Mouse (Mus musculus): ENCODE measurements around the gene Gabra5. TPM values are rescaled to one million over a fixed set of nuclear protein-coding genes. Genes with fewer than 3 reads are reported as not detected.

Gene Gabra5
- total RNA-seq (2021): not detected
- long read RNA-seq, experiment 1: 0 reads
- long read RNA-seq, experiment 2: 0 reads

DNA sequence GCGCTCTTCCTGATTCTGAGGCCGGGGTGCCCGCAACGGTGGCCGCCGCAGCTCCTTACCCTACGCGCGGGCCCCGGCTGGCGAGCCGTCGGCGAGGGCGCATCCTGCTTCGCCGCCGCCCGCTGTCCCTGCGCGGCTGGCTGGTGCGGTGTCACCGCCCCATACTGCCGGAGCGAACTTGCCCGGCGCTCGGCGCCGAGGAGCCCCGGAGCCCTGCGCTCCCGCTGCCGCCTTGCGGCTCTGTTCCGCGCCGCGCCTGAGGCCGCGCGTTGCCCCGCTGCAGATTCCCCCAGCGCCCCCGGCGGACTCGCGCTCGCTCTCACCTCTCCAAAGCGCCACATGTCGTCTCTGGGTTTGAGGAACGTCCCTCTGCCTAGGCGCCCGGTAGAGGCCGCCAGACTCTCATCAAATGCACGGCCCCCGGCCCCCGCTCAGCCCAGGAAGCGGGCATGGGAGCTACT lies at the start of gene Gabra5:
Gene Gabra5 (minus strand): TSS at position 379 of the 461 bp plus-strand sequence.
- DNase-seq (ENCODE audit: low spot score in 2 of 2): no peak

GRCm38 (mm10) chr7:57538565-57538964 lies 28.7 kb upstream of the Gabra5 start:
- DNase-seq (ENCODE audit: low spot score in 2 of 2): no peak

DNA sequence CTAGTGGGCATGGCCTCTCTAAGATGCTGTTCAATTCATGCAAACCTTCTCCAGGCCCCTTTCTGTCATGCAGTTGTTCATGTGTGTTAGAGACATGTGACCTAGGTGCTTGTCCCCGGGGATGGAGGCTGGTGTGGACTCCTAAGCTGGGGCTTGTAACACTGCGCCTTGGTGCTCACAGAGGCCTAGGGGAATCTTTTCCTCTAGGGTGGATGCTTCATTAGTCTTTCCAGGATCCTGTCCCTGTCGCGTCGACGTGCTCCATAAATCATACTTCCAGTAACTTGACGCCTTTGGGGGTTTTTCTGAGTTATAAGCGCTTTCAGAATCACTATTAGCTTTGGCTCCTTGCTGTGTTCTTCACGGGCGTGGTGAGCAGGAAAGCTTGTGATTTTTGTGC lies 22.8 kb upstream of the Gabra5 start:
- no peak for DNase-seq (ENCODE audit: low spot score in 2 of 2)

GRCm38 (mm10) chr7:57529954-57530353 lies 20.1 kb upstream of the Gabra5 start:
- DNase-seq (ENCODE audit: low spot score in 2 of 2): no peak

GRCm38 (mm10) chr7:57529451-57529850 lies 19.6 kb upstream of the Gabra5 start:
- no peak for DNase-seq (ENCODE audit: low spot score in 2 of 2)

GRCm38 (mm10) chr7:57512955-57513354 lies 3.1 kb upstream of the Gabra5 start:
- DNase-seq (ENCODE audit: low spot score in 2 of 2): no peak

DNA sequence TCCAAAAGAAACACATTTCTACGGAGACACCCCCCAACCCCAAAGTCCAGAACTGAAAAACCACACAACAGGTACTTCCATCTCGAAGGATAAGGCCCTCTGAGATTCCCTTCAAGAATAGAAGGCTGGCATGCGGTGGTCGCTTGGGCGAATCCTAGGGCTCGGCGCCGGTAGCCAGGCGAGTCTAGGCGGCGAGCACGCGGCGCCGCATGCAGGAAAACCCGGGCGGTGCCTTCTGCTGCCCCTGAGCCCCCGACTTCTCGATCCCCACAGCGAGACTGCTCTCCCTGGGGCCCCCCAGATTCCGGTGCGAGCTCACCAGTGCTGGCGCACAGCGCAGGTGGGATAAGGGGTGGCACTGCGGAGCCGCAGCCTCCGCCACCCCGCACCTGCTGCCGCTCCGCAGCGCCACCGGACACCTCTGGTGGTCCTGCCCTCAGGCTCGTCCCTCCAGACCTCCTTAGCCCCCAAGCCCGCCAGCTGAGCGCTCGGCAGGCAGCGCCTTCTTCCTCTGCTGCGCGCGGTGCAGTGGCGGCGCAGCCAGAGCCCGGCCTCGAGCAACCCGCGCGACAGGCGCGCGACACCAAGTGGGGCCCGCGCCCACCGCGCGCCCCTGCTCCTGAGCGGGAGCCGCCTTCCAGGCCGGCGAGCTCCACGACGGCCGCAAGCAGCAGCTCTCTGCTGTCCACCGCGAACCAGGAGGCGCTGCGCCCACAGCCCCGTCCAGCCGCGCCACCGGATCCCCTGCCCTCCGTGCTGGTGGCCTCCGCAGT lies 813 bp downstream of the Gabra5 start:
- DNase-seq (ENCODE audit: low spot score in 2 of 2): peak in 1 of 2 experiments; percentile 8

- no peak for DNase-seq (ENCODE audit: low spot score in 2 of 2)
Observed at GRCm38 (mm10) chr7:57502809-57503208, 7.0 kb downstream of the Gabra5 start.

DNA sequence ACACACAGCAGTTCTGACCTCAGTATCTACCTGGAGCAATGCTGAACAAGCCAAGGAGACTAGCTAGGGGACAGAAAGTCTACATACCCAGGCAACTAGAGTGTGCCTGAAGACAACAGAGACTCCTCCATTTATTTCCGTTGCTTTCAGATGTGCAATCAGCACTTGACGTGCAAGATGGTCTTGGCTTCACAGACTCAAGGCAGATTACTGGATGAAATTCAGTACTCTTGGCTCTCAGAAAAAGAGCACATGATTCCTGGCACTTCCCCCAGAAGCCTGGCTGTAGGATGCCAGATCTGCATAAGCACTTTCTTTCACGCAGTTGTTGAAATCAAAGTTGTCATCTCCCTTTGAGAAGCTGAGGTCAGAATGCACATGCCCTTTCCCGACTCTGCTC lies 18.1 kb downstream of the Gabra5 start:
- no peak for DNase-seq (ENCODE audit: low spot score in 2 of 2)

DNA sequence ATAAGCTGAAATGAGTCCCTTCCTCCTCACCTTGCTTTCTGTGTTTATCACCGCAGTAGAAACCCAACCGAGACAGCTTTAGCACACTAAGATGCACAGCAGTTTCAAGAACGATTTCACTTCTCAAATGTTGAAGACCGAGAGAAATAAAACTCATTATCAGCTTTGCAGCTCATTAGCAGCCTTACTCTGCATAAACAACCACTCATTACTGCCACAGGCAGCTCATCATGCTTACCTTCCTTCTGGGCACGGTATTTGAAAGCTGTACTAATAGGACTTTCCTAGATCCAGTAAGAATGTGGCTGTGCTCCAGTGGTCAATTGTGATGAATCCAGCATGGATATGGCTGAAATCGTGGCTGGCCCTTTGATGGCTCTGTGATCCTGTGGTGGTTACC lies 23.0 kb downstream of the Gabra5 start:
- no peak for DNase-seq (ENCODE audit: low spot score in 2 of 2)

- DNase-seq (ENCODE audit: low spot score in 2 of 2): no peak
Observed at GRCm38 (mm10) chr7:57482896-57483295, 27.0 kb downstream of the Gabra5 start.

DNA sequence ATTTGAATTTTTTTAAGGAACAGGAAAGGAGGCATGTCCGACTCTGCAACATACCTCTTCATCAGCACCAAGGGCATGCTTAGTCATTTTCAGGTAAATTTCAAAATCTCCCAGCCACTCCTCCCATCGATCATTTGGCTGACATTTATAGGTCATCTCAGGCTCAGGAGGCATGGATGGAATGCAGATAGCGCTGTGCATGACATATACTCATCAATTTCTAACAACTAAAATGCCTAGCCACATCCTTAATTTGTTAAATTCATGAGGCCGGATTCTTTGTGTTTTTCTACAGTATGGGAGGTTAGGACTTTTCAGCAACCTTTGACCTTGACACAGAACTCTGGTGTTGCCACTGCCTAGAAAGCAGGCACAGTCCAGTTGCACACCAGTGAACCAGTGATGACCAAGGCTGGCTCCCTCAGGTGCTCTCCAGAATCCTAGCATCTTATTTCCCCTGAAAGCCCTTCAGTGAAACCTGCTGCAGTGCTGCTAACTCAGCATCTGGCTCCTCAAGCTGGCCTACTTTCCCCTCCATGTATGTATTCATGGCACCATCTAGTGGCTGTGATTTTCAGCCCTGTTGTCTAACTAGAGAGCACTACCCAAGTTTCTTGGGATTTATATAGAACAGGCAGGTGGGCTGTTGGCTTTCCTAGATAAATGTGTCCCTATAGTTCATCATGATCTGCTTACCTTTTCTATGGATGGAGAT lies 35.9 kb downstream of the Gabra5 start:
- no peak for DNase-seq (ENCODE audit: low spot score in 2 of 2)

DNA sequence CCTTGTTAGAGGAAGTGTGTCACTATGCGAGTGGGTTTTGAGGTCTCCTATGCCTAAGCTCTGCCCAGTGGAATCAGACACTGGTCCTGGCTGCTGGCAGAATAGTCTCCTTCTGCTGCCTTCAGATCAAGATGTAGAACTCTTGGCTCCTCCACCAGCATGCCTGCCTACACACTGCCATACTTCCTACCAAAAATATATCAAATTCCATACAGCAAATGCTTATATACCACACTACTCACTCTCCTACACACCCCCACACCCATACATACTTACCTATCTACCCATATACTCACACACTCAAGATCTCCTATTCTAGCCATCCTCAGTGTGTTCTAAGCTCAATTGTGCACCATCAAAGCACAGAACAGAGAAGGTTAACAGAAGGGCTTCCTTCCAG lies 38.5 kb downstream of the Gabra5 start:
- no peak for DNase-seq (ENCODE audit: low spot score in 2 of 2)

- DNase-seq (ENCODE audit: low spot score in 2 of 2): no peak
Observed at GRCm38 (mm10) chr7:57460354-57460753, 49.5 kb downstream of the Gabra5 start.

DNA sequence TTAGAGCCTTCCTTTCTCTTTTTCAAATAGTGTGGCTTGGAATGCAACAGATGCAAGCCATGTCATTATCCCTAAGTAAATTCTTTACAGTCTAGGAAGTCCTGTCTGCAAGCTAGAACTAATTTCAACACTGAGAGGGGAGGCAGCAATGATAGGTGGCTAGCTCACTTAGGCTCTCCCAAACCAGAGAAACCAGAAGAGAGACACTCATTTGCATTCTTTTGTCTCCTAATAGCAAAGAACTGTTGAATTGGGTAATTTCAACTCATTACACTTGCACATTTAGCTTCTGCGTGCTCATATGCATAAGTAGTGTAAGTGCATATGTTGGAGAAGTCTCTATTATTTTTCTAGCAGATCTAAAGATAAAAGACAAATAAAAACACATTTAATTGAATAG lies 61.6 kb downstream of the Gabra5 start:
- DNase-seq (ENCODE audit: low spot score in 2 of 2): no peak

GRCm38 (mm10) chr7:57422675-57423074 lies 87.2 kb downstream of the Gabra5 start:
- no peak for DNase-seq (ENCODE audit: low spot score in 2 of 2)

DNA sequence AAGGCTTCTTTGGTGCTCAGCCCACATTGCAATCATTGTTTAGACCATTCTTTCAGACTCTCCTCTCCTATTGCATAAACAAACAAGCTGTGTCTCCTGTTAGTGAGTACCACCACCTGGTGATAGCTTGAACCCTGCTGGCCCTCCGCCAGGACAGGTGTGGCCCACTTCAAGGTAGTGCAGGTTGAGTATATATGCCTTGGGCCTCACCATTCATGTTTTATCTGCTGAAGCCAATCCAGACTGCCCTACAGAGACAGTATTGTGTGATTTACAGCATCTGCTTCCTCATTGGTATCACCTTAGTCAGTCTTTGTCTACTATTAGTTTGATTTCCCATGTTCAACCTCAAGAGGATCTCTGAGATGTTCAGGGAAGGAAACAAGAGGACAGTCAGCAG lies 88.8 kb downstream of the Gabra5 start:
- DNase-seq (ENCODE audit: low spot score in 2 of 2): no peak

DNA sequence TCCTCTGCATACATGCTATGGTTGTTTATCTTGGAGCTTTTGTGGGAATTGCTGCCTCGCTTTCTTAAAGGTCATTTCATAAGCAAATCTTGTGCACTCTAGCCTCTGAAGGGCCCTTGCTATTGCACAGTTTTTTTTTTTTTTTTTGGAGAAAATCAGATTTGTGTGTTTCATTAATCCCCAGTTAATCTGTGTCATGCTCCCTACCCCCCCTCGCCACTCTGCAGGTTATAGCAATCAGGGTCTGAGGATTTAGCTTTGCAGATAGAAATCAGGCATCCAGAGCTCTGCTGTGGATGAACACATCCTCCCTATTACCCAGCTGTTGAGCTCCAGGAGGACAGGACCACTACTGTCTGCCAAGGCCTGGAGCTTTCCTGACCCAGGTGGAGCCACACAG lies 90.5 kb downstream of the Gabra5 start, which contains the start of gene Gabrb3:
Gene Gabrb3 (plus strand): TSS at position 301 of the 400 bp plus-strand sequence.
- DNase-seq (ENCODE audit: low spot score in 2 of 2): no peak

GRCm38 (mm10) chr7:57412896-57413295 lies 97.0 kb downstream of the Gabra5 start:
- DNase-seq (ENCODE audit: low spot score in 2 of 2): no peak

- no peak for DNase-seq (ENCODE audit: low spot score in 2 of 2)
Observed at GRCm38 (mm10) chr7:57411163-57411562, 98.7 kb downstream of the Gabra5 start.

DNA sequence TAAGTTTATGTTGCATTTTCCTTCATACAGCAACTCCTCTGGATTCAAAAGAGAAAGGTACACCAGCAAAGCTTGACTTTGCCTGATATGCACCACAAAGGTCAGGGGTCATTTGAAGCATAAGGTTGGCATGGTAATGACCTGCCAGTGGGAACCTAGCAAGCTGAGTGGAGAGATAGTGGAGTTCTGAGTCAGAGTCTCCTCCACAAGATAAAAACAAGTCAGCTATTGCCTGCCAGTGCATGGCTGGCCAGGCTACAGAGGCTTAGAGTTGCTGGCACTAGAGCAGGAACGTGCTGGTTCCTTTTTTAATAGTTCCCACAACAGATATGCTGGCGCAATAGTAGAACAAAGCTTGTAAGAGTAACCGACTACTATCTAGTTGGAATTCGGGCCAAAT lies 116.3 kb downstream of the Gabra5 start:
- no peak for DNase-seq (ENCODE audit: low spot score in 2 of 2)

DNA sequence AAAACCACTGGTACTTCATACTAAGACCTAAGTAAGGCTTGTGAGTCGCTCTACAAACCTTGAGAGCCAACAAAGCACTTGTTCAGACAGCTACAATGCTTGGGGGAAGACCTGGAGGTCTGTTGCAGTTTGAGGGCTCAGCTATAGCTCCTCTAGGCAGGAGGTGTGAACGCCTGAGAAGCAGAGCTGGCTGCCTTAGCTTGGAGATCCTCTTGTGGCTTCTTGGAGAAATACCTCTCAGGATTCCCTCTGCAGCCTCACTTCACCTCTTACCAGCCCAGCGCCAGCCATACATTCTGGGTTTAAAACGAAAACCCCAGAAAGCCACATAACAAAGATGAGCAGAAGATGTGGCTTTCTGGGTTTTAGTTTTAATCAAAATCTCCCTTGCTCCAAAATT lies 119.8 kb downstream of the Gabra5 start:
- no peak for DNase-seq (ENCODE audit: low spot score in 2 of 2)

DNA sequence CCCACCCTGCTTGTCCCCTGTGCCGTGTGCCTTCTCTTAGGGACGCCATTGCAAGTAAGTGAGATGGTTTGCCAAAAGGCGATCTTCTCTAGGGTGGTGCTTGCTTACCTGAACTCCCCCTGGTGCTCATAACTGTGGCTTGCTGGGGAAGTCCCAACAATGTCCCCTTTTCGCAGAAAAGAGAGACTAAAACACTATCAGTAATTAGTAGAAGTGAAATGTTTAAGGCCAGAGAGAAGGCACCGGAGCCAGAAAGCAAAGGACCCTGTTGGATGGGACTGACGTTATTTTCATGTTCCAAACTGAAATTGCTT lies 122.6 kb downstream of the Gabra5 start:
- DNase-seq (ENCODE audit: low spot score in 2 of 2): no peak

Measured in gastrocnemius, postnatal 4 days (tissue).